Mouse (Mus musculus) CH12.LX (cell line): ENCODE measurements around the gene Fcgr4. TPM values are rescaled to one million over a fixed set of nuclear protein-coding genes. Genes with fewer than 3 reads are reported as not detected.
"Not testable (repeated sequence)": the region's sequence is repeated elsewhere in the genome, so short reads cannot be mapped to it uniquely, and the experiment has no call there.

Experiments
- DNase-seq: peaks from one replicate; pipeline ENCODE4 v3.0.0-alpha.2; 2013; ENCODE audit errors: extremely low read depth
- H3K27ac ChIP-seq: 2 replicates; pipeline ENCODE4 v1.5.1; 2012; ENCODE audit warnings: low read depth, mild to moderate bottlenecking, control low read depth, moderate library complexity; ENCODE audit not compliant: insufficient read depth
- H3K27me3 ChIP-seq: replicated peaks from 2 replicates; pipeline ENCODE3; 2012; ENCODE audit warnings: inconsistent platforms
- H3K36me3 ChIP-seq, 2 experiments: replicated peaks in 1 of 2; 2 replicates each; pipeline versions ENCODE3 to v1.6.1; 2012; ENCODE audit warnings: inconsistent platforms in 1 of 2, low read length in 1 of 2, mild to moderate bottlenecking in 1 of 2, mixed read lengths in 1 of 2, moderate library complexity in 1 of 2; ENCODE audit not compliant: control insufficient read depth in 1 of 2, insufficient read depth in 1 of 2
- H3K4me1 ChIP-seq, 2 experiments: 2 replicates each; pipeline ENCODE4 v1.6.1; 2012; ENCODE audit warnings: inconsistent platforms in 1 of 2, moderate library complexity in 1 of 2; ENCODE audit not compliant: insufficient read depth in 2 of 2, control insufficient read depth in 1 of 2
- H3K4me2 ChIP-seq: 2 replicates; pipeline ENCODE4 v1.6.1; 2012; ENCODE audit warnings: low read depth, mild to moderate bottlenecking, control low read depth; ENCODE audit not compliant: poor library complexity, insufficient read depth, severe bottlenecking
- H3K4me3 ChIP-seq, 3 experiments: fragments of 150-350 bp in 1 of 3; sonication (generic) in 1 of 3; replicated peaks in 1 of 3; 2 replicates each; pipeline versions ENCODE3 to v1.5.1; 2011 to 2012; ENCODE audit warnings: low read depth in 2 of 3, low read length in 2 of 3, mild to moderate bottlenecking in 2 of 3, moderate library complexity in 2 of 3, control low read depth in 1 of 3, improper control_type of control experiment in 1 of 3, inconsistent platforms in 1 of 3, mixed read lengths in 1 of 3; ENCODE audit not compliant: poor library complexity in 1 of 3
- H3K79me2 ChIP-seq: replicated peaks from 2 replicates; pipeline ENCODE4 v1.6.1; 2012; ENCODE audit warnings: mild to moderate bottlenecking, moderate library complexity; ENCODE audit not compliant: control insufficient read depth, poor library complexity, insufficient read depth, severe bottlenecking; ENCODE audit errors: extremely low read depth
- H3K9ac ChIP-seq: 2 replicates; pipeline ENCODE4 v1.6.1; 2012; ENCODE audit warnings: low read depth, mild to moderate bottlenecking, control low read depth, moderate library complexity; ENCODE audit not compliant: insufficient read depth
- H3K9me3 ChIP-seq: replicated peaks from 2 replicates; pipeline ENCODE3; 2012; ENCODE audit warnings: low read length, inconsistent platforms, mixed read lengths
- BHLHE40 ChIP-seq: IDR thresholded peaks from 2 replicates; pipeline ENCODE4 v1.6.1; 2011; ENCODE audit warnings: mild to moderate bottlenecking, low read depth, low read length, improper control_type of control experiment
- CHD1 ChIP-seq: IDR thresholded peaks from 2 replicates; pipeline ENCODE4 v1.6.1; 2012; ENCODE audit warnings: low read depth, low read length, improper control_type of control experiment, inconsistent platforms
- CHD2 ChIP-seq: IDR thresholded peaks from 2 replicates; pipeline ENCODE4 v1.6.1; 2011; ENCODE audit warnings: low read length, improper control_type of control experiment
- CTCF ChIP-seq, 2 experiments: IDR thresholded peaks in 1 of 2; conservative IDR thresholded peaks in 1 of 2; 2 replicates each; pipeline ENCODE4 v1.5.1; 2011 to 2012; ENCODE audit warnings: low read depth in 2 of 2, low read length in 2 of 2, improper control_type of control experiment in 1 of 2, inconsistent platforms in 1 of 2, mild to moderate bottlenecking in 1 of 2, moderate library complexity in 1 of 2
- E2F4 ChIP-seq: IDR thresholded peaks from 2 replicates; pipeline ENCODE4 v1.6.1; 2011; ENCODE audit warnings: low read depth, low read length, improper control_type of control experiment; ENCODE audit not compliant: insufficient replicate concordance
- ELF1 ChIP-seq: IDR thresholded peaks from 2 replicates; pipeline ENCODE4 v1.6.1; 2014; ENCODE audit warnings: low read depth, mild to moderate bottlenecking, inconsistent platforms, low read length, improper control_type of control experiment
- EP300 ChIP-seq: IDR thresholded peaks from 2 replicates; pipeline ENCODE4 v1.6.1; 2011; ENCODE audit warnings: low read length, improper control_type of control experiment
- ETS1 ChIP-seq: conservative IDR thresholded peaks from 2 replicates; pipeline ENCODE4 v1.6.1; 2012; ENCODE audit warnings: low read depth, mild to moderate bottlenecking, inconsistent platforms, low read length, improper control_type of control experiment, moderate library complexity
- GABPA ChIP-seq: IDR thresholded peaks from 2 replicates; pipeline ENCODE4 v1.6.1; 2012; ENCODE audit warnings: low read depth, low read length, improper control_type of control experiment, inconsistent platforms; ENCODE audit not compliant: insufficient replicate concordance
- HCFC1 ChIP-seq: IDR thresholded peaks from 2 replicates; pipeline ENCODE4 v1.6.1; 2012; ENCODE audit warnings: low read depth, mild to moderate bottlenecking, inconsistent platforms, low read length, improper control_type of control experiment
- IRF4 ChIP-seq: IDR thresholded peaks from 2 replicates; pipeline ENCODE4 v1.6.1; 2014; ENCODE audit warnings: low read depth, mild to moderate bottlenecking, inconsistent platforms, low read length, improper control_type of control experiment
- JUN ChIP-seq: IDR thresholded peaks from 2 replicates; pipeline ENCODE4 v1.6.1; 2011; ENCODE audit warnings: low read depth, mild to moderate bottlenecking, low read length, improper control_type of control experiment, moderate library complexity; ENCODE audit not compliant: insufficient read depth
- KAT2A ChIP-seq: IDR thresholded peaks from 2 replicates; pipeline ENCODE4 v1.6.1; 2012; ENCODE audit warnings: low read length, improper control_type of control experiment, inconsistent platforms; ENCODE audit not compliant: insufficient replicate concordance
- MAFK ChIP-seq: IDR thresholded peaks from 2 replicates; pipeline ENCODE4 v1.6.1; 2011; ENCODE audit warnings: low read length, improper control_type of control experiment; ENCODE audit not compliant: insufficient replicate concordance
- MAX ChIP-seq: IDR thresholded peaks from 2 replicates; pipeline ENCODE4 v1.6.1; 2011; ENCODE audit warnings: low read length, improper control_type of control experiment
- MXI1 ChIP-seq: IDR thresholded peaks from 2 replicates; pipeline ENCODE4 v1.6.1; 2011; ENCODE audit warnings: mild to moderate bottlenecking, low read depth, low read length, improper control_type of control experiment
- MYC ChIP-seq: IDR thresholded peaks from 2 replicates; pipeline ENCODE4 v1.6.1; 2011; ENCODE audit warnings: low read depth, mild to moderate bottlenecking, improper control_type of control experiment, low read length
- NRF1 ChIP-seq: IDR thresholded peaks from 2 replicates; pipeline ENCODE4 v1.6.1; 2014; ENCODE audit warnings: low read depth, mild to moderate bottlenecking, inconsistent platforms, low read length, improper control_type of control experiment, moderate library complexity
- PAX5 ChIP-seq: IDR thresholded peaks from 2 replicates; pipeline ENCODE4 v1.6.1; 2012; ENCODE audit warnings: low read length, inconsistent platforms, mixed read lengths
- POLR2A ChIP-seq: IDR thresholded peaks from 2 replicates; pipeline ENCODE4 v1.6.1; 2011; ENCODE audit warnings: low read depth, mild to moderate bottlenecking, improper control_type of control experiment, low read length
- POLR2AphosphoS2 ChIP-seq: IDR thresholded peaks from 2 replicates; pipeline ENCODE4 v1.6.1; 2011; ENCODE audit warnings: low read depth, low read length, improper control_type of control experiment
- RAD21 ChIP-seq: IDR thresholded peaks from 2 replicates; pipeline ENCODE4 v1.6.1; 2011; ENCODE audit warnings: low read depth, mild to moderate bottlenecking, low read length, improper control_type of control experiment, moderate library complexity
- RCOR1 ChIP-seq: conservative IDR thresholded peaks from 2 replicates; pipeline ENCODE4 v1.6.1; 2012; ENCODE audit warnings: low read depth, mild to moderate bottlenecking, inconsistent platforms, low read length, improper control_type of control experiment
- SIN3A ChIP-seq: IDR thresholded peaks from 2 replicates; pipeline ENCODE4 v1.6.1; 2012; ENCODE audit warnings: low read length, improper control_type of control experiment, inconsistent platforms
- TBP ChIP-seq: conservative IDR thresholded peaks from 2 replicates; pipeline ENCODE4 v1.6.1; 2011; ENCODE audit warnings: low read depth, low read length, improper control_type of control experiment
- TCF12 ChIP-seq: IDR thresholded peaks from 2 replicates; pipeline ENCODE4 v1.6.1; 2014; ENCODE audit warnings: low read depth, mild to moderate bottlenecking, inconsistent platforms, low read length, improper control_type of control experiment
- UBTF ChIP-seq: IDR thresholded peaks from 2 replicates; pipeline ENCODE4 v1.6.1; 2012; ENCODE audit warnings: low read depth, mild to moderate bottlenecking, inconsistent platforms, low read length, improper control_type of control experiment, moderate library complexity
- USF1 ChIP-seq: IDR thresholded peaks from 2 replicates; pipeline ENCODE4 v1.6.1; 2014; ENCODE audit warnings: low read depth, mild to moderate bottlenecking, inconsistent platforms, low read length, improper control_type of control experiment
- USF2 ChIP-seq: conservative IDR thresholded peaks from 2 replicates; pipeline ENCODE4 v1.6.1; 2011; ENCODE audit warnings: low read depth, low read length, improper control_type of control experiment
- ZC3H11A ChIP-seq: IDR thresholded peaks from 2 replicates; pipeline ENCODE4 v1.6.1; 2012; ENCODE audit warnings: low read depth, mild to moderate bottlenecking, inconsistent platforms, low read length, improper control_type of control experiment
- ZKSCAN1 ChIP-seq: IDR thresholded peaks from 2 replicates; pipeline ENCODE4 v1.6.1; 2012; ENCODE audit warnings: low read depth, inconsistent platforms, low read length, improper control_type of control experiment, borderline replicate concordance
- ZMIZ1 ChIP-seq: IDR thresholded peaks from 2 replicates; pipeline ENCODE4 v1.6.1; 2012; ENCODE audit warnings: low read depth, mild to moderate bottlenecking, inconsistent platforms, low read length, improper control_type of control experiment
- ZNF384 ChIP-seq: IDR thresholded peaks from 2 replicates; pipeline ENCODE4 v1.6.1; 2012; ENCODE audit warnings: low read depth, low read length, improper control_type of control experiment, inconsistent platforms
- dilution Hi-C: fragments of 300-500 bp; cut with MboI; formaldehyde crosslinking; loops from 2 replicates; pipeline ENCODE4 v1.14.3; 2020; ENCODE audit warnings: low sequenced_read_pairs; ENCODE audit not compliant: extremely low pct_unique_long_range_greater_than_20kb, extremely low pct_ligation_motif_present
- in situ Hi-C: fragments of 300-500 bp; cut with MboI; formaldehyde crosslinking; loops from 3 replicates; pipeline ENCODE4 v1.14.3; 2019; ENCODE audit warnings: low sequenced_read_pairs, low pct_ligation_motif_present, low pct_unique_long_range_greater_than_20kb, mixed read lengths
- polyA plus RNA-seq: library from polyadenylated mRNA; unstranded; fragments of >175 nt; gene quantifications from 2 replicates; pipeline ENCODE4 v1.2.1, GENCODE M21; 2012; ENCODE audit warnings: low read depth; ENCODE audit not compliant: insufficient read length
- total RNA-seq, 2 experiments: library from RNA; depleted of rRNA; stranded (reverse); fragments of 300-350 nt in 1 of 2; fragments of >200 nt in 1 of 2; gene quantifications; 2 replicates each; pipeline ENCODE4 v1.2.3; 2012 to 2014

Fcgr4 gene
- total and polyA plus RNA-seq, 3 experiments, result 41.8 to 56.8 (median 52.8) TPM

GRCm38 (mm10) chr1:170975350-170975749 lies 43.4 kb upstream of the Fcgr4 start:
- H3K27me3 ChIP-seq, H3K9me3 ChIP-seq, DNase-seq, H3K27ac ChIP-seq, dilution Hi-C loops, H3K79me2 ChIP-seq: not testable (repeated sequence)
- H3K36me3 ChIP-seq, result peaks cover 0 to 11% of the 10 kb centered on the region in 2 experiments
- peak overlapping the region; percentile 59 to 77 (median 66) for H3K4me3 ChIP-seq
- in situ Hi-C loops, result loop anchor here (25.0 kb wide), 1 partner anchor 338 kb away; the partner anchor contains the start of gene Olfml2b
- peaks cover 17 to 58% of the 10 kb centered on the region in 2 experiments for H3K4me1 ChIP-seq
- peak overlapping the region; percentile 55 for H3K9ac ChIP-seq
- H3K4me2 ChIP-seq, result peak overlapping the region; percentile 59

- peak; percentile 72 for DNase-seq
- Histone ChIP-seq H3K4me1 (peaks cover 17 to 58% of the 10 kb centered on the region in 2 experiments), H3K27ac (peak overlapping the region; percentile 64; the same call in 1 of the 2 replicates), H3K9me3 (no peaks in the 10 kb centered on the region), H3K4me2 (peak overlapping the region; percentile 79), H3K27me3 (no peaks in the 10 kb centered on the region), H3K79me2 (no peaks in the 10 kb centered on the region; the same call in 1 of the 2 replicates), H3K36me3 (peaks cover 0 to 11% of the 10 kb centered on the region in 2 experiments), H3K9ac (peak overlapping the region; percentile 55), H3K4me3 (peak overlapping the region; percentile 59 to 77 (median 66))
- dilution Hi-C loops, result no loop called here
- in situ Hi-C loops, result loop anchor here (25.0 kb wide), 1 partner anchor 338 kb away; the partner anchor contains the start of gene Olfml2b
- TF ChIP-seq MAFK (no peak), POLR2A (peak; percentile 63), POLR2AphosphoS2 (no peak), ETS1 (no peak), ZMIZ1 (no peak), RAD21 (no peak), ELF1 (no peak), BHLHE40 (0 out of 2 replicates have a peak, but pooled peaks have one; percentile 21), IRF4 (peak; percentile 91), E2F4 (no peak), PAX5 (no peak), HCFC1 (no peak), KAT2A (no peak), JUN (no peak), CTCF (conservative IDR thresholded peaks at IDR 0.05 in 1 of 2, IDR thresholded peaks at IDR 0.05 in 1 of 2; ENCODE audit: low read depth in 2 of 2, low read length in 2 of 2) (no peak), RCOR1 (0 out of 2 replicates have a peak, but pooled peaks have one; percentile 65), MXI1 (no peak), ZKSCAN1 (no peak), NRF1 (no peak), ZC3H11A (no peak), USF2 (no peak), SIN3A (peak; percentile 21; the same call in 1 of the 2 replicates), TCF12 (peak; percentile 39; the same call in 1 of the 2 replicates), MYC (no peak), TBP (0 out of 2 replicates have a peak, but pooled peaks have one; percentile 28), CHD2 (no peak), UBTF (no peak), CHD1 (no peak), USF1 (no peak), MAX (no peak; the same call in 1 of the 2 replicates), GABPA (no peak), EP300 (peak; percentile 88), ZNF384 (no peak)
These were observed 43.0 kb upstream of the Fcgr4 start for GRCm38 (mm10) chr1:170975751-170976161.
